Mouse (Mus musculus) embryonic facial prominence, embryonic 13.5 days (tissue): ENCODE measurements around the gene Fam102b. TPM values are rescaled to one million over a fixed set of nuclear protein-coding genes. Genes with fewer than 3 reads are reported as not detected.

ENCODE experiments used
- ATAC-seq: fragments of 200-750 bp; cut with Nextera tagmentation; 2 replicates; pipeline ENCODE4 v1.8.0; 2017; ENCODE audit warnings: low read depth; ENCODE audit not compliant: insufficient number of reproducible peaks, insufficient read depth, low FRiP score, low TSS enrichment
- H3K27ac ChIP-seq: fragments of 300-500 bp; sonication (generic); 2 replicates; pipeline ENCODE4 v1.5.1; 2015; ENCODE audit warnings: moderate library complexity, mild to moderate bottlenecking, inconsistent platforms
- H3K27me3 ChIP-seq: fragments of 300-500 bp; sonication (generic); 2 replicates; pipeline ENCODE4 v1.6.1; 2015; ENCODE audit warnings: mild to moderate bottlenecking, inconsistent platforms
- H3K36me3 ChIP-seq: fragments of 300-500 bp; sonication (generic); 2 replicates; pipeline ENCODE4 v1.6.1; 2015; ENCODE audit warnings: mild to moderate bottlenecking, inconsistent platforms
- H3K4me1 ChIP-seq: fragments of 300-500 bp; sonication (generic); 2 replicates; pipeline ENCODE4 v1.6.1; 2015; ENCODE audit warnings: inconsistent platforms
- H3K4me2 ChIP-seq: fragments of 300-500 bp; sonication (generic); 2 replicates; pipeline ENCODE4 v1.6.1; 2015; ENCODE audit warnings: moderate library complexity, mild to moderate bottlenecking, inconsistent platforms
- H3K4me3 ChIP-seq: fragments of 300-500 bp; sonication (generic); 2 replicates; pipeline ENCODE4 v1.5.1; 2015; ENCODE audit warnings: mild to moderate bottlenecking, inconsistent platforms
- H3K9ac ChIP-seq: fragments of 300-500 bp; sonication (generic); 2 replicates; pipeline ENCODE4 v1.6.1; 2015; ENCODE audit warnings: mild to moderate bottlenecking, inconsistent platforms
- H3K9me3 ChIP-seq: fragments of 300-500 bp; sonication (generic); 2 replicates; pipeline ENCODE4 v1.6.1; 2016; ENCODE audit warnings: inconsistent platforms
- WGBS: fragments of 180-500 bp; shearing (Covaris S2); methylation state at CpG from one replicate; pipeline ENCODE4 v1.1.7; 2015; ENCODE audit warnings: mixed read lengths; 5-methylcytosine and 5-hydroxymethylcytosine counted together
- polyA plus RNA-seq: library from polyadenylated mRNA; unstranded; fragments of >200 nt; fragmentation: Nextera tagmentation; extraction: Ambion mirVana; gene quantifications from 2 replicates; pipeline ENCODE4 v1.2.1, GENCODE M21; 2015

The Fam102b gene
- polyA plus RNA-seq, 1 experiment from 2014 or later, result 5.3 TPM

GRCm38 (mm10) chr3:109031626-109032025, 4.2 kb upstream of the Fam102b start:
- Histone ChIP-seq H3K4me3 (no peak overlapping the region), H3K4me1 (peaks cover 6% of the 10 kb centered on the region; the same call in 1 of the 2 replicates), H3K27me3 (no peaks in the 10 kb centered on the region), H3K36me3 (no peaks in the 10 kb centered on the region), H3K9me3 (no peaks in the 10 kb centered on the region), H3K4me2 (no peak overlapping the region), H3K9ac (no peak overlapping the region), H3K27ac (no peak overlapping the region)
- no peak for ATAC-seq
- WGBS, result 81% methylated on average over 3 of the region's 3 CpGs

- WGBS, result 49% methylated on average over 6 of the region's 6 CpGs
- H3K36me3 ChIP-seq, result no peaks in the 10 kb centered on the region
- H3K4me3 ChIP-seq, result no peak overlapping the region
- peaks cover 13% of the 10 kb centered on the region for H3K4me1 ChIP-seq
- H3K27ac ChIP-seq, result no peak overlapping the region
- H3K27me3 ChIP-seq, result no peaks in the 10 kb centered on the region
- no peak for ATAC-seq
- H3K4me2 ChIP-seq, result no peak overlapping the region
- H3K9me3 ChIP-seq, result no peaks in the 10 kb centered on the region
- H3K9ac ChIP-seq, result no peak overlapping the region
Measured at GRCm38 (mm10) chr3:109030817-109031216, 3.4 kb upstream of the Fam102b start.

- no peaks in the 10 kb centered on the region for H3K9me3 ChIP-seq
- no peak overlapping the region for H3K9ac ChIP-seq
- H3K36me3 ChIP-seq, result no peaks in the 10 kb centered on the region
- peaks cover 21% of the 10 kb centered on the region for H3K4me1 ChIP-seq
- no peak overlapping the region for H3K27ac ChIP-seq
- 54% methylated on average over 5 of the region's 5 CpGs for WGBS
- no peak overlapping the region for H3K4me3 ChIP-seq
- no peak for ATAC-seq
- no peak overlapping the region for H3K4me2 ChIP-seq
- H3K27me3 ChIP-seq, result no peaks in the 10 kb centered on the region
Measured at GRCm38 (mm10) chr3:109029661-109030060, 2.3 kb upstream of the Fam102b start.

- H3K27ac ChIP-seq, result peak overlapping the region; percentile 84
- H3K27me3 ChIP-seq, result no peaks in the 10 kb centered on the region
- ATAC-seq, result peak; percentile 78
- peak overlapping the region; percentile 87 for H3K9ac ChIP-seq
- WGBS, result under 1% methylated on average over 50 of the region's 51 CpGs
- no peaks in the 10 kb centered on the region for H3K9me3 ChIP-seq
- H3K36me3 ChIP-seq, result no peaks in the 10 kb centered on the region
- H3K4me3 ChIP-seq, result peak overlapping the region; percentile 64
- H3K4me2 ChIP-seq, result peak overlapping the region; percentile 80
- peaks cover 38% of the 10 kb centered on the region for H3K4me1 ChIP-seq
Measured at GRCm38 (mm10) chr3:109026991-109027470, 376 bp downstream of the Fam102b start.

- Histone ChIP-seq H3K27me3 (no peaks in the 10 kb centered on the region), H3K9ac (peak overlapping the region; percentile 87), H3K4me2 (peak overlapping the region; percentile 80), H3K9me3 (no peaks in the 10 kb centered on the region), H3K36me3 (no peaks in the 10 kb centered on the region), H3K4me1 (peaks cover 38% of the 10 kb centered on the region), H3K27ac (0 out of 2 replicates have a peak overlapping the region, but pooled peaks have one; percentile 84), H3K4me3 (peak overlapping the region; percentile 64)
- ATAC-seq, result no peak
- WGBS, result 7% methylated on average over 15 of the region's 15 CpGs
Measured at GRCm38 (mm10) chr3:109026462-109026990, 881 bp downstream of the Fam102b start.

- ATAC-seq, result no peak
- Histone ChIP-seq H3K27me3 (no peaks in the 10 kb centered on the region), H3K4me3 (peak overlapping the region; percentile 64), H3K36me3 (no peaks in the 10 kb centered on the region), H3K4me1 (peaks cover 38% of the 10 kb centered on the region), H3K9me3 (no peaks in the 10 kb centered on the region), H3K4me2 (peak overlapping the region; percentile 80), H3K9ac (peak overlapping the region; percentile 54; the same call in 1 of the 2 replicates), H3K27ac (no peak overlapping the region)
- WGBS, result 19% methylated on average over 16 of the region's 16 CpGs
Measured at GRCm38 (mm10) chr3:109025579-109025978, 1.8 kb downstream of the Fam102b start.

GRCm38 (mm10) chr3:109023066-109023465, 4.3 kb downstream of the Fam102b start:
- Histone ChIP-seq H3K9me3 (no peaks in the 10 kb centered on the region), H3K27ac (no peak overlapping the region), H3K9ac (no peak overlapping the region), H3K4me1 (peaks cover 38% of the 10 kb centered on the region), H3K36me3 (no peaks in the 10 kb centered on the region), H3K27me3 (no peaks in the 10 kb centered on the region), H3K4me2 (no peak overlapping the region), H3K4me3 (no peak overlapping the region)
- WGBS, result 46% methylated on average over 8 of the region's 8 CpGs
- no peak for ATAC-seq

GRCm38 (mm10) chr3:109021720-109022516, 5.5 kb downstream of the Fam102b start:
- Histone ChIP-seq H3K27ac (no peak overlapping the region), H3K36me3 (no peaks in the 10 kb centered on the region), H3K4me3 (no peak overlapping the region), H3K4me2 (no peak overlapping the region), H3K27me3 (no peaks in the 10 kb centered on the region), H3K9ac (no peak overlapping the region), H3K9me3 (no peaks in the 10 kb centered on the region), H3K4me1 (peaks cover 38% of the 10 kb centered on the region)
- 64% methylated on average over 6 of the region's 6 CpGs for WGBS
- no peak for ATAC-seq

GRCm38 (mm10) chr3:109018336-109018735, 9.1 kb downstream of the Fam102b start:
- Histone ChIP-seq H3K9me3 (no peaks in the 10 kb centered on the region), H3K4me1 (peaks cover 11% of the 10 kb centered on the region), H3K27me3 (no peaks in the 10 kb centered on the region), H3K4me3 (no peak overlapping the region), H3K36me3 (no peaks in the 10 kb centered on the region), H3K27ac (no peak overlapping the region), H3K9ac (no peak overlapping the region), H3K4me2 (no peak overlapping the region)
- ATAC-seq, result no peak
- 79% methylated on average over 5 of the region's 5 CpGs for WGBS

GRCm38 (mm10) chr3:109012595-109012994, 14.8 kb downstream of the Fam102b start:
- Histone ChIP-seq H3K27me3 (no peaks in the 10 kb centered on the region), H3K9me3 (no peaks in the 10 kb centered on the region), H3K4me1 (peaks cover 7% of the 10 kb centered on the region), H3K9ac (no peak overlapping the region), H3K27ac (no peak overlapping the region), H3K36me3 (no peaks in the 10 kb centered on the region), H3K4me3 (no peak overlapping the region), H3K4me2 (no peak overlapping the region)
- ATAC-seq, result no peak
- WGBS, result 83% methylated on average over 4 of the region's 4 CpGs

GRCm38 (mm10) chr3:109010489-109011260, 16.7 kb downstream of the Fam102b start:
- no peak overlapping the region for H3K4me2 ChIP-seq

More at GRCm38 (mm10) chr3:109010489-109011260, 16.7 kb downstream of the Fam102b start:
- Histone ChIP-seq H3K36me3 (no peaks in the 10 kb centered on the region), H3K9ac (no peak overlapping the region), H3K27me3 (no peaks in the 10 kb centered on the region), H3K27ac (no peak overlapping the region), H3K4me3 (no peak overlapping the region), H3K9me3 (no peaks in the 10 kb centered on the region), H3K4me1 (peaks cover 7% of the 10 kb centered on the region)
- ATAC-seq, result no peak
- 62% methylated on average over 7 of the region's 7 CpGs for WGBS
